Mouse (Mus musculus) C2C12 (cell line): Measurements from ENCODE around the gene Olfr920. TPM values are rescaled to one million over a fixed set of nuclear protein-coding genes. Genes with fewer than 3 reads are reported as not detected.

Source experiments
- H3K27me3 ChIP-seq: one replicate; pipeline ENCODE4 v1.6.1; 2011; ENCODE audit not compliant: control insufficient read depth, insufficient read depth, insufficient read length
- H3K36me3 ChIP-seq: one replicate; pipeline ENCODE4 v1.6.1; 2011; ENCODE audit not compliant: control insufficient read depth, insufficient read depth
- H3K4me3 ChIP-seq: one replicate; pipeline ENCODE4 v1.5.1; 2011; ENCODE audit warnings: mild to moderate bottlenecking, control low read depth; ENCODE audit not compliant: poor library complexity, insufficient read depth, severe bottlenecking
- H3K79me2 ChIP-seq: one replicate; pipeline ENCODE4 v1.6.1; 2011; ENCODE audit not compliant: control insufficient read depth, insufficient read depth
- H3K79me3 ChIP-seq: one replicate; pipeline ENCODE4 v1.6.1; 2011; ENCODE audit warnings: low read depth, control low read depth
- H3ac ChIP-seq: one replicate; pipeline ENCODE3; 2011; ENCODE audit warnings: low read depth; ENCODE audit not compliant: control insufficient read depth, insufficient read length
- CEBPB ChIP-seq: IDR thresholded peaks from one replicate; pipeline ENCODE4 v1.6.1; 2011; ENCODE audit warnings: low read depth, mild to moderate bottlenecking, control low read depth, moderate library complexity
- CTCF ChIP-seq: IDR thresholded peaks from one replicate; pipeline ENCODE4 v1.5.1; 2011; ENCODE audit not compliant: control insufficient read depth, insufficient read depth, insufficient read length
- FOSL1 ChIP-seq: IDR thresholded peaks from one replicate; pipeline ENCODE4 v1.8.0; 2011; ENCODE audit warnings: mild to moderate bottlenecking, low read length; ENCODE audit not compliant: poor library complexity, insufficient read depth, severe bottlenecking
- MAX ChIP-seq: IDR thresholded peaks from one replicate; pipeline ENCODE4 v1.6.1; 2011; ENCODE audit warnings: mild to moderate bottlenecking, control low read depth
- MYOD1 ChIP-seq: IDR thresholded peaks from one replicate; pipeline ENCODE4 v1.6.1; 2011; ENCODE audit warnings: low read depth; ENCODE audit not compliant: control insufficient read depth, insufficient read length
- MYOG ChIP-seq: IDR thresholded peaks from one replicate; pipeline ENCODE4 v1.6.1; 2011; ENCODE audit not compliant: control insufficient read depth, insufficient read length; ENCODE audit errors: extremely low read depth
- USF1 ChIP-seq: IDR thresholded peaks from one replicate; pipeline ENCODE4 v1.6.1; 2011; ENCODE audit warnings: low read depth, mild to moderate bottlenecking, control low read depth, moderate library complexity
- polyA plus RNA-seq: library from polyadenylated mRNA; unstranded; fragments of >200 nt; fragmentation: generic; extraction: Trizol; gene quantifications from one replicate; pipeline ENCODE4 v1.2.1, GENCODE M21; 2012; ENCODE audit warnings: missing spikeins

Olfr920 gene
- polyA plus RNA-seq, 1 experiment, result not detected

DNA sequence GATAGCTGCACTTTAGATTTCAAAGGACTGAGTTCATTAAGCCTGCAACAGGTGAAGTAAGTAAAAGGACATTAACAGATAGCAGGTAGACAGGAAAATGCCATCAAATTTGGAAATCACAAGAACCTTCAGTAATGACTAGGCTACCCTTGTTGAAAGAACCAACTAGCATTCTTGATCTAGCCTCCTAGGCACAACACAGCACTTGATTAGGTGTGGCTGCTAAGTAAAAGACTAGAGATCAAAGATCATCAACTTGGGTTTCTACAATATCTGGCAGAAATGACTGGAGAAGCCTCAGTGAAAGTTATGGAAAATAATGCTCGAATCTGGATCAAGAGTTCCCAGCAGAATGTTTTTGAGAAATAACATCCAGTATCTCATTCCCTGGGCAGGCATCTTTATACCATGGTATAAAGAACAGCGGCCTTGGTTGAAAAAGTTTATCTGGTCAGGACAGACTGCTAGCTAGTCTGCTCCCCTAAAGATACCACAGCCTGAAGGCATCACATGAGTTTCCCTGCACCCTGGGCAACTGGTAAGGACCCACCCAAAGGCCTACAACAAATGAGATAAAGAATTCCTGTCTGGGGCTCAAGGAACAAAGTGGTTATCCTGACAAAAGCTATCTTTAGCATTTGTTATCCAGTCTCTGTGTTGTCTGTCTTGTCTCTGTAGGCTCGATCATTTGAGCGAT is 7.3 kb upstream of the Olfr920 start:
- no peak for TF ChIP-seq MYOD1
- no peak for TF ChIP-seq CEBPB
- no peak for TF ChIP-seq CTCF
- TF ChIP-seq USF1, result no peak
- no peak for TF ChIP-seq MYOG
- no peak for TF ChIP-seq FOSL1
- no peak for TF ChIP-seq MAX
- no peaks in the 10 kb centered on the region for H3K36me3 ChIP-seq
- no peak overlapping the region for H3ac ChIP-seq
- H3K79me2 ChIP-seq, result no peaks in the 10 kb centered on the region
- H3K79me3 ChIP-seq, result no peaks in the 10 kb centered on the region
- H3K4me3 ChIP-seq, result no peak overlapping the region
- no peaks in the 10 kb centered on the region for H3K27me3 ChIP-seq

DNA sequence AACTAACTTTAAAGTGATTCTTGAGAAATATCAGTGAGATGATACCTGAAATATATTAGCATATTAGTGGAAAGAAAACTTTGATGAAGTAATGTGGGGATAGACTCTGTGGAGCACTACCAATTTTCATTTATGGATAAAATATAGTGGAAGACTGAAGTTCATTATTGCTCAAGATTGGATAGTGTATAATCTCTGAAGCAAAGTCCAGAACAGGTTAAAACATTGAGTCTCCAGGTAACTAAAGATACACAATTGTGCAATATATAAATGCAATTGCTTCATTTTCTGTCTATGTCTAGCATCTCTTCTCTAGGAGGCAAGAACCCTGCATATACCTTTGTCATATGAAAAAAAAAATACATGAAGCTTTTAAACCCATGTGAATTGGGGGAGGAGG is 20.7 kb downstream of the Olfr920 start, which contains the start of gene Olfr921:
Gene Olfr921 (plus strand): TSS at position 301 of the 400 bp plus-strand sequence.
- no peak within 1 kb of the TSS for H3ac ChIP-seq
- no peaks in the 10 kb centered on the region for H3K36me3 ChIP-seq
- H3K79me3 ChIP-seq, result no peaks in the 10 kb centered on the region
- no peak within 1 kb of the TSS for H3K4me3 ChIP-seq
- H3K79me2 ChIP-seq, result no peaks in the 10 kb centered on the region
- H3K27me3 ChIP-seq, result no peaks in the 10 kb centered on the region
- TF ChIP-seq MYOG (no peak), CEBPB (no peak), MAX (no peak), FOSL1 (no peak), CTCF (no peak), USF1 (no peak), MYOD1 (no peak)

DNA sequence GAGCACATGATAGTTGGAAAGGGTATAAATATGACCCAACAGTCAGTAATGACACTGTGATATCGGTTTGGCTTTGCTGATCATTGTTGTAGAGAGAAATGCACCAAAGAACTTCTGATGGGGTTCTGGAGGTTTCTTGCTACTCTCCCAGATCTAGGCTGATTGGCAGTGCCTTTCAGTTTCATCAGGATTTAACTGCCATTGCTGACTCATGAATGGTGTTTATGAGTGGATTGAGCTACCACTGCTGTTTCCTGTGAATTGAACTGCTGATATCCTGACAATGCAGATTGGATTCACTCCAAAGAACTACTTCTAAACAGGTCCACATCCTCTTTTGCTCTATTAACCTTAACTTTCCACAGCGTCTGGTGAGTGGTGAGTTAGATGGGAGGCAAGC is 40.6 kb downstream of the Olfr920 start:
- TF ChIP-seq MYOG (no peak), CTCF (no peak), CEBPB (no peak), MYOD1 (no peak), USF1 (no peak), FOSL1 (no peak), MAX (no peak)
- Histone ChIP-seq H3K79me2 (no peaks in the 10 kb centered on the region), H3K79me3 (no peaks in the 10 kb centered on the region), H3K4me3 (no peak overlapping the region), H3K27me3 (no peaks in the 10 kb centered on the region), H3ac (no peak overlapping the region), H3K36me3 (no peaks in the 10 kb centered on the region)

DNA sequence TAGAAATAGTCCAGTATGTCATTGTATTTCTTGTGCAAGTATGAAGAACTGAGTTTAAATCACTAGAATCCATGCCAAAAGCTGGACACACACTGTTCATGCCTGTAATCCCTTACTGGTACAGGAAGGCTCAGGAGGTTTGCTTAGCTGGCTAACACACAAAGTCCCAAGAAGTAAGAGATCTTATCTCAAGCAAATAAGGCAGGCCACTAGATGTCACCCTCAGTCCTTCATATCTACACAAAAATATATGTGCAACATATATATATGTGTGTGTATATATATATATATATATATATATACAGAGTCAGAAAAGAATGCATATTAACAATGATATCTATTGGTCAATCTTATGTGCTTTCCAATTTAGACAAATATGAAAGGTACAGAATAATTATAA is 53.6 kb downstream of the Olfr920 start:
- Histone ChIP-seq H3ac (no peak overlapping the region), H3K27me3 (no peaks in the 10 kb centered on the region), H3K4me3 (no peak overlapping the region), H3K79me3 (no peaks in the 10 kb centered on the region), H3K36me3 (no peaks in the 10 kb centered on the region), H3K79me2 (no peaks in the 10 kb centered on the region)
- TF ChIP-seq CEBPB (no peak), USF1 (no peak), MAX (no peak), CTCF (no peak), FOSL1 (no peak), MYOD1 (no peak), MYOG (no peak)

Other genes with a start within 250 kb of the Olfr920 start
- not detected for gene Olfr911-ps1, start 230.7 kb upstream of the Olfr920 start, polyA plus RNA-seq
- gene Olfr910, start 214.4 kb upstream of the Olfr920 start, polyA plus RNA-seq, result not detected
- not detected for gene Olfr912, start 172.1 kb upstream of the Olfr920 start, polyA plus RNA-seq
- gene Olfr913, start 159.5 kb upstream of the Olfr920 start, polyA plus RNA-seq, result not detected
- gene Olfr914, start 147.2 kb upstream of the Olfr920 start, polyA plus RNA-seq, result not detected
- gene Olfr916, start 92.4 kb upstream of the Olfr920 start, polyA plus RNA-seq, result not detected
- not detected for gene Olfr917, start 86.5 kb upstream of the Olfr920 start, polyA plus RNA-seq
- gene Olfr918, start 77.7 kb upstream of the Olfr920 start, polyA plus RNA-seq, result not detected
- gene Olfr919, start 48.6 kb upstream of the Olfr920 start, polyA plus RNA-seq, result not detected
- gene Vwa5a, start 34.0 kb upstream of the Olfr920 start, polyA plus RNA-seq, result 6.3 TPM
- not detected for gene Olfr921, start 20.8 kb downstream of the Olfr920 start, polyA plus RNA-seq
- not detected for gene Olfr922, start 62.3 kb downstream of the Olfr920 start, polyA plus RNA-seq
- gene Olfr923, start 74.2 kb downstream of the Olfr920 start, polyA plus RNA-seq, result not detected
- not detected for gene Olfr924, start 92.2 kb downstream of the Olfr920 start, polyA plus RNA-seq
- not detected for gene Olfr26, start 102.8 kb downstream of the Olfr920 start, polyA plus RNA-seq
- not detected for gene Olfr926, start 124.8 kb downstream of the Olfr920 start, polyA plus RNA-seq
- gene Olfr930, start 177.5 kb downstream of the Olfr920 start, polyA plus RNA-seq, result not detected
- gene Olfr933, start 220.0 kb downstream of the Olfr920 start, polyA plus RNA-seq, result not detected
- not detected for gene Olfr934, start 236.0 kb downstream of the Olfr920 start, polyA plus RNA-seq
- gene Olfr935, start 247.4 kb downstream of the Olfr920 start, polyA plus RNA-seq, result not detected